Comparison of ENCODE assay signal across 11 mouse cellular contexts in genomic region chr9:115096481-115096880, GRCm38 (mm10).
A peak's percentile ranks its signal among the peaks of the same experiment; 100 is the strongest.
DNase-seq lines count a peak whose midpoint lies in the region; ATAC-seq and TF ChIP-seq lines count a peak whose summit lies in the region.
"Had no signal": no experiment of that assay in that cellular context is flagged by ENCODE, and none has a peak within 500 bp of the region (broad histone marks: within the 10 kb centered on the region; RNA-seq: fewer than 3 reads in every experiment).

No protein-coding gene starts in this region.

- no peaks in the 10 kb centered on the region for H3K9me3 ChIP-seq in kidney, embryonic 16.5 days (ENCODE audit: low read length)
- H3K9me3 ChIP-seq in hindbrain, embryonic 12.5 days (replicated peaks): peaks cover 4% of the 10 kb centered on the region; the same call in 1 of the 2 replicates
- H3K9me3 ChIP-seq in neural tube, embryonic 11.5 days (ENCODE audit: control insufficient read depth, low read length): no peaks in the 10 kb centered on the region
- 0 out of 2 replicates have a peak, but pooled peaks cover 3% of the 10 kb centered on the region for H3K9me3 ChIP-seq in forebrain, embryonic 13.5 days (replicated peaks)

- H3K9ac ChIP-seq in kidney, embryonic 16.5 days (replicated peaks; ENCODE audit: low read length): no peak overlapping the region
- H3K9ac ChIP-seq in hindbrain, embryonic 12.5 days: no peak overlapping the region
- H3K9ac ChIP-seq in neural tube, embryonic 11.5 days (ENCODE audit: low read length): no peak overlapping the region
- H3K9ac ChIP-seq in forebrain, embryonic 13.5 days: no peak overlapping the region
- H3K9ac ChIP-seq: liver, postnatal 0 days had no signal

- no peaks in the 10 kb centered on the region for H3K27me3 ChIP-seq in kidney, embryonic 16.5 days (ENCODE audit: insufficient read depth, low read length)
- no peaks in the 10 kb centered on the region for H3K27me3 ChIP-seq in kidney, adult 2 months (replicated peaks; ENCODE audit: control insufficient read depth, insufficient read depth, low read length)
- H3K27me3 ChIP-seq in hindbrain, embryonic 12.5 days: no peaks in the 10 kb centered on the region
- H3K27me3 ChIP-seq in neural tube, embryonic 11.5 days (ENCODE audit: control insufficient read depth, insufficient read depth, low read length): no peaks in the 10 kb centered on the region
- H3K27me3 ChIP-seq in forebrain, embryonic 13.5 days: no peaks in the 10 kb centered on the region

- H3K4me2 ChIP-seq in kidney, embryonic 16.5 days (replicated peaks; ENCODE audit: low read depth, low read length): 0 out of 2 replicates have a peak overlapping the region, but pooled peaks have one; percentile 8
- 0 out of 2 replicates have a peak overlapping the region, but pooled peaks have one; percentile 1 for H3K4me2 ChIP-seq in hindbrain, embryonic 12.5 days (replicated peaks)
- no peak overlapping the region for H3K4me2 ChIP-seq in neural tube, embryonic 11.5 days (ENCODE audit: low read depth)
- no peak overlapping the region for H3K4me2 ChIP-seq in forebrain, embryonic 13.5 days

- no peak for TF ChIP-seq POLR2A in kidney, adult 2 months (IDR thresholded peaks at IDR 0.05; ENCODE audit: low read depth, low read length)

- no peak overlapping the region for H3K4me3 ChIP-seq in kidney, embryonic 16.5 days (ENCODE audit: low read length)
- H3K4me3 ChIP-seq in kidney, adult 2 months (ENCODE audit: insufficient read depth, low read depth, low read length): no peak overlapping the region
- H3K4me3 ChIP-seq in hindbrain, embryonic 12.5 days: no peak overlapping the region
- no peak overlapping the region for H3K4me3 ChIP-seq in neural tube, embryonic 11.5 days (ENCODE audit: low read depth, low read length)
- no peak overlapping the region for H3K4me3 ChIP-seq in forebrain, embryonic 13.5 days
- H3K4me3 ChIP-seq: myocyte had no signal

- H3K4me1 ChIP-seq in kidney, embryonic 16.5 days (ENCODE audit: insufficient read depth, low read length): 0 out of 2 replicates have a peak, but pooled peaks cover 8% of the 10 kb centered on the region
- H3K4me1 ChIP-seq in kidney, adult 2 months (ENCODE audit: control insufficient read depth, insufficient read depth, low read length): no peaks in the 10 kb centered on the region
- H3K4me1 ChIP-seq in hindbrain, embryonic 12.5 days: no peaks in the 10 kb centered on the region
- H3K4me1 ChIP-seq in neural tube, embryonic 11.5 days (ENCODE audit: control insufficient read depth, insufficient read depth, low read length): no peaks in the 10 kb centered on the region
- no peaks in the 10 kb centered on the region for H3K4me1 ChIP-seq in forebrain, embryonic 13.5 days

- no peak for ATAC-seq in kidney, embryonic 16.5 days (ENCODE audit: low FRiP score, low TSS enrichment)
- no peak for ATAC-seq in hindbrain, embryonic 12.5 days (ENCODE audit: low FRiP score)
- ATAC-seq in neural tube, embryonic 11.5 days (ENCODE audit: insufficient read depth, low FRiP score, low TSS enrichment): no peak
- ATAC-seq in forebrain, embryonic 13.5 days: no peak
- ATAC-seq: inflammation-experienced regulatory T-cells, adult 6 months; liver, postnatal 0 days had no signal

- no peak for TF ChIP-seq CTCF in kidney, adult 2 months (conservative IDR thresholded peaks at IDR 0.05; ENCODE audit: insufficient read depth, insufficient read length, low read depth, low read length)

- WGBS in kidney, embryonic 16.5 days: 47% methylated on average over 10 of the region's 10 CpGs
- WGBS in kidney, adult 2 months: 71% methylated on average over 10 of the region's 10 CpGs
- WGBS in hindbrain, embryonic 12.5 days: 56% methylated on average over 10 of the region's 10 CpGs
- WGBS in neural tube, embryonic 11.5 days: 42% methylated on average over 10 of the region's 10 CpGs
- 92% methylated on average over 10 of the region's 10 CpGs for WGBS in forebrain, embryonic 13.5 days

- no peak for DNase-seq in kidney, adult 2 months
- peak; percentile 35 for DNase-seq in embryo, embryonic 11 days
- peak; percentile 61 for DNase-seq in neural tube, embryonic 11.5 days (ENCODE audit: low spot score)
- no peak for DNase-seq in c-Kit-positive CD71-positive TER-119-positive erythroid progenitor cells, embryonic 14.5 days (ENCODE audit: low spot score)
- DNase-seq in ovary, adult 18-20 months (ENCODE audit: low spot score): no peak
- DNase-seq: liver, postnatal 0 days had no signal

- no peak overlapping the region for H3K27ac ChIP-seq in kidney, embryonic 16.5 days (ENCODE audit: low read length)
- no peak overlapping the region for H3K27ac ChIP-seq in kidney, adult 2 months (ENCODE audit: insufficient read depth, low read depth, low read length)
- peak overlapping the region; percentile 55 for H3K27ac ChIP-seq in hindbrain, embryonic 12.5 days
- no peak overlapping the region for H3K27ac ChIP-seq in neural tube, embryonic 11.5 days (ENCODE audit: low read depth, low read length)
- H3K27ac ChIP-seq in forebrain, embryonic 13.5 days: no peak overlapping the region

- no peaks in the 10 kb centered on the region for H3K36me3 ChIP-seq in kidney, embryonic 16.5 days (ENCODE audit: insufficient read depth, low read length)
- no peaks in the 10 kb centered on the region for H3K36me3 ChIP-seq in kidney, adult 2 months (ENCODE audit: control insufficient read depth, insufficient read depth, low read length)
- H3K36me3 ChIP-seq in hindbrain, embryonic 12.5 days: no peaks in the 10 kb centered on the region
- no peaks in the 10 kb centered on the region for H3K36me3 ChIP-seq in neural tube, embryonic 11.5 days (ENCODE audit: control insufficient read depth, insufficient read depth, low read length)
- no peaks in the 10 kb centered on the region for H3K36me3 ChIP-seq in forebrain, embryonic 13.5 days (ENCODE audit: poor library complexity, severe bottlenecking)

Comparison
In these comparisons a context has a peak if more than half of its experiments do, and no peak if none do; other contexts are left out.
1. H3K4me2 ChIP-seq: peak in kidney, embryonic 16.5 days (single experiment) and hindbrain, embryonic 12.5 days (single experiment); none in neural tube, embryonic 11.5 days (single experiment) and forebrain, embryonic 13.5 days (single experiment).
2. DNase-seq: peak in embryo, embryonic 11 days (single experiment) and neural tube, embryonic 11.5 days (single experiment); none in kidney, adult 2 months (single experiment), c-Kit-positive CD71-positive TER-119-positive erythroid progenitor cells, embryonic 14.5 days (single experiment) and ovary, adult 18-20 months (single experiment).